Mouse (Mus musculus) liver, embryonic 16.5 days (tissue): ENCODE results near the gene Cmah. TPM values are rescaled to one million over a fixed set of nuclear protein-coding genes. Genes with fewer than 3 reads are reported as not detected.

ENCODE experiments used
- ATAC-seq: fragments of 200-750 bp; cut with Nextera tagmentation; 2 replicates; pipeline ENCODE4 v1.8.0; 2017; ENCODE audit warnings: low read depth, mild to moderate bottlenecking, moderate number of reproducible peaks, moderate library complexity
- H3K27ac ChIP-seq: fragments of 300-500 bp; sonication (generic); 2 replicates; pipeline ENCODE4 v1.5.1; 2014; ENCODE audit warnings: mild to moderate bottlenecking, low read length
- H3K27me3 ChIP-seq: fragments of 300-500 bp; sonication (generic); 2 replicates; pipeline ENCODE4 v1.6.1; 2014; ENCODE audit warnings: low read depth, low read length, mixed read lengths; ENCODE audit not compliant: control insufficient read depth, insufficient read depth
- H3K36me3 ChIP-seq: fragments of 300-500 bp; sonication (generic); 2 replicates; pipeline ENCODE4 v1.6.1; 2014; ENCODE audit warnings: mild to moderate bottlenecking; ENCODE audit not compliant: control insufficient read depth, insufficient read depth
- H3K4me1 ChIP-seq: fragments of 300-500 bp; sonication (generic); 2 replicates; pipeline ENCODE4 v1.6.1; 2014; ENCODE audit warnings: low read depth, low read length, mixed read lengths; ENCODE audit not compliant: control insufficient read depth
- H3K4me2 ChIP-seq: fragments of 300-500 bp; sonication (generic); 2 replicates; pipeline ENCODE4 v1.6.1; 2014; ENCODE audit warnings: low read depth, low read length, mixed read lengths
- H3K4me3 ChIP-seq: fragments of 300-500 bp; sonication (generic); 2 replicates; pipeline ENCODE4 v1.5.1; 2014; ENCODE audit warnings: low read depth, mild to moderate bottlenecking, low read length
- H3K9ac ChIP-seq: fragments of 300-500 bp; sonication (generic); 2 replicates; pipeline ENCODE4 v1.6.1; 2014; ENCODE audit warnings: low read depth, low read length
- H3K9me3 ChIP-seq: fragments of 300-500 bp; sonication (generic); replicated peaks from 2 replicates; pipeline ENCODE4 v1.6.1; 2016; ENCODE audit warnings: low read length; ENCODE audit not compliant: control insufficient read depth
- WGBS: fragments of 180-500 bp; shearing (Covaris S2); extraction: QIAGEN DNeasy Blood & Tissue Kit; methylation state at CpG from one replicate; pipeline ENCODE4 v1.1.7; 2014; ENCODE audit not compliant: insufficient replicate concordance; 5-methylcytosine and 5-hydroxymethylcytosine counted together
- polyA plus RNA-seq: library from polyadenylated mRNA; unstranded; fragments of >200 nt; fragmentation: Nextera tagmentation; extraction: Ambion mirVana; gene quantifications from 2 replicates; pipeline ENCODE4 v1.2.1, GENCODE M21; 2015

The Cmah gene
- polyA plus RNA-seq, 1 experiment from 2014 or later, result 1.6 TPM

DNA sequence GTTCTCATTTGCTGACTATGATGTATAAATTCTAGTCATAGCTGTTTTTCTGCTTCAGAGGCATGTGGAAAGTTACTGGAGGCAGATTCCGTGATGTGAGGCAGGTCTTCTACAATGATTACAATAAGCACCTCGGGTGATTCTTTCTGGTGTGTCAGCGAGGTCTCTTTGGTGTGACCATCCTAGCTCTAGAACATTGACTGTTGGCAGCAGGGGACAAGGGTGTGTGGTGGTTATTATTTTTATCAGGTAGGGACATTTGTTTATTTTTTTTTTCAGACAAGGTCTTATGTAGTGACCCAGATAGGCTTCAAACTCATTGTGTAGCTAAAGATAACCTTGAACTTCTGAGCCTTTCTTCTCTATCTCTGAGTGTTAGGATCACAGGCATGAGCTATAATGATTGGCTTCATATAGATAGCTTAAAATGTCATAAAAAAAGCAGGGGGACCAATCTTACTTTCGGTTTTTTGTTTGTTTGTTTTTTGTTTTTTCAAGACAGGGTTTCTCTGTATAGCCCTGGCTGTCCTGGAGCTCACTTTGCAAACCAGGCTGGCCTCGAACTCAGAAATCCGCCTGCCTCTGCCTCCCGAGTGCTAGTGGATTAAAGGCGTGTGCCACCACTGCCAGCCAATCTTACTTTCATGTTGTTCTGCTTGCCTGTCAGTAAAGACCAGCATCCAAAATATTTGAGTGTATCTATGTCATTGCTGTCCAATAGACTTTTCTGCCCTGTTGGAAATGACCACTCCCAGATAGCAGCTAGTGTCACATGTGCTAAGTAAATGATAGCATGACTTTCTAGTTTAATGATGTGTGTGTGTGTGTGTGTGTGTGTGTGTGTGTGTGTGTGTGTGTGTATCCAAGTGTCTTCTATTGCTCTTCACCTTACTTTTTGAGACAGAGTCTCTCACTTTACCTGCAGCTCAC, 15.9 kb upstream of the Cmah start:
- Histone ChIP-seq H3K9me3 (no peaks in the 10 kb centered on the region), H3K4me1 (peaks cover 12% of the 10 kb centered on the region), H3K4me3 (no peak overlapping the region), H3K27me3 (no peaks in the 10 kb centered on the region), H3K36me3 (no peaks in the 10 kb centered on the region), H3K4me2 (0 out of 2 replicates have a peak overlapping the region, but pooled peaks have one; percentile 17), H3K9ac (no peak overlapping the region), H3K27ac (peak overlapping the region; percentile 59)
- WGBS, result 50% methylated on average over 8 of the region's 8 CpGs
- peak; percentile 85 for ATAC-seq

DNA sequence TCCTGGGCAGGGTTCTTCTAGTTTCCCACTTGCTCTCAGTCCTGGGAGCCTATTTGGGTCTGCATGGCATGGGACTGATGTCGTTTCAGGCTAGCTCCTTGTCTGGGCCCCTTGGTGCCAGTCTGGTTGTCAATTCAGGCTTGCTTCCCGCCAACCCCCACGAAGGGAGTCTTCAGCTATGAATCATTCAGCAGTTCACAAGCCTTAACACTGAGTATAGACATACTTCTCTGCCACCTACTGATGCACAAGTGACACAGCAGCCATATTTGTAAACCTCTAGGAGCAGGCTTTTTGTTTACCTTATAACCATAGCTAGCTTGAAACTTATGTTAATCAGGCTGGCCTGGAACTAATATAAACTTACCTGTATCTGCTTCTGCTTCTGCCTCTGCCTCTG, 10.6 kb upstream of the Cmah start:
- WGBS, result 49% methylated on average over 3 of the region's 3 CpGs
- H3K9ac ChIP-seq, result no peak overlapping the region
- ATAC-seq, result no peak
- H3K27me3 ChIP-seq, result no peaks in the 10 kb centered on the region
- H3K9me3 ChIP-seq, result no peaks in the 10 kb centered on the region
- H3K36me3 ChIP-seq, result no peaks in the 10 kb centered on the region
- H3K4me3 ChIP-seq, result no peak overlapping the region
- H3K27ac ChIP-seq, result no peak overlapping the region
- no peaks in the 10 kb centered on the region; the same call in 1 of the 2 replicates for H3K4me1 ChIP-seq
- H3K4me2 ChIP-seq, result no peak overlapping the region

DNA sequence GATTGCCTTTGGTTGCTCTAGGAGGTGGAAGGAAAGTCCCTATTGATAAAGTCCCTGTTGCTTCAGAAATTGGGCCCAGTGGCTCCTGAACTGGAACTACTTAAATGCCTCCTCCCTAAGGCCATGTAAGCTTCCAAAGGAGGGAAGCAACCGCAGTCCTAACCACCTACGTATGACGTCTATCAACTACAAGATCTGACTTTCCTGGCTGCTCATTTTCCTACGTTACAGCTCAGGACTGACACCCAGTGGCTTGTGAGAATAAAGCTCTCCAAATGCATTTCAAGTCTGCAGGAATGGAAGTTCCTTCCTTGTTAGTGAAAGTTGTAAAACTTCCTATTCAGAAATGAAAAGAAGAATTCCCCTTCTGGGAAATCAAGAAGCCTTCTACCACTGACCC, 8.6 kb upstream of the Cmah start:
- ATAC-seq, result no peak
- 10% methylated on average over 4 of the region's 4 CpGs for WGBS
- H3K4me2 ChIP-seq, result no peak overlapping the region
- no peak overlapping the region for H3K4me3 ChIP-seq
- no peak overlapping the region for H3K27ac ChIP-seq
- H3K9me3 ChIP-seq, result no peaks in the 10 kb centered on the region
- no peaks in the 10 kb centered on the region for H3K36me3 ChIP-seq
- H3K9ac ChIP-seq, result no peak overlapping the region
- H3K27me3 ChIP-seq, result no peaks in the 10 kb centered on the region
- H3K4me1 ChIP-seq, result no peaks in the 10 kb centered on the region

DNA sequence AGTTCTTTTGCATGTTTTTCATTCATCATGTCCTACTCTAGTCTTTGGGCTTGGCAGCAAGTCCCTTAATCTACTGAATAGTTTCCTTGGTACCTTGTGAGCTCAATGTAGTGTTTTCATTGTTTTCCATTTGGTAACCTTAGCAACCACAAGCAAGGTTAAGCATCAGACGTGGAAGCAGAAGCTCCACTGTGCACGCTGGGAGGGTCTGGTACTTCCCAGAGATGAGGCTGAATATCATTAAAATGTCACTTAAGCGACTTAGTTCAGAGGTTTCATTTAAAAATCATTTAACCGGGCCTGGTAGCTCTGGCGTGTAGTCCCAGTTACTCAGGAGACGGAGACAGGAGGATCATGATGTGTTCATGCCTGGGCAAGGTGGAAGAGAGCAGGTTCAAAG, 5.9 kb upstream of the Cmah start:
- no peak for ATAC-seq
- H3K27me3 ChIP-seq, result no peaks in the 10 kb centered on the region
- no peak overlapping the region for H3K4me2 ChIP-seq
- WGBS, result 56% methylated on average over 6 of the region's 6 CpGs
- H3K4me1 ChIP-seq, result no peaks in the 10 kb centered on the region
- H3K27ac ChIP-seq, result no peak overlapping the region
- H3K9ac ChIP-seq, result no peak overlapping the region
- H3K36me3 ChIP-seq, result no peaks in the 10 kb centered on the region
- no peaks in the 10 kb centered on the region for H3K9me3 ChIP-seq
- H3K4me3 ChIP-seq, result no peak overlapping the region

DNA sequence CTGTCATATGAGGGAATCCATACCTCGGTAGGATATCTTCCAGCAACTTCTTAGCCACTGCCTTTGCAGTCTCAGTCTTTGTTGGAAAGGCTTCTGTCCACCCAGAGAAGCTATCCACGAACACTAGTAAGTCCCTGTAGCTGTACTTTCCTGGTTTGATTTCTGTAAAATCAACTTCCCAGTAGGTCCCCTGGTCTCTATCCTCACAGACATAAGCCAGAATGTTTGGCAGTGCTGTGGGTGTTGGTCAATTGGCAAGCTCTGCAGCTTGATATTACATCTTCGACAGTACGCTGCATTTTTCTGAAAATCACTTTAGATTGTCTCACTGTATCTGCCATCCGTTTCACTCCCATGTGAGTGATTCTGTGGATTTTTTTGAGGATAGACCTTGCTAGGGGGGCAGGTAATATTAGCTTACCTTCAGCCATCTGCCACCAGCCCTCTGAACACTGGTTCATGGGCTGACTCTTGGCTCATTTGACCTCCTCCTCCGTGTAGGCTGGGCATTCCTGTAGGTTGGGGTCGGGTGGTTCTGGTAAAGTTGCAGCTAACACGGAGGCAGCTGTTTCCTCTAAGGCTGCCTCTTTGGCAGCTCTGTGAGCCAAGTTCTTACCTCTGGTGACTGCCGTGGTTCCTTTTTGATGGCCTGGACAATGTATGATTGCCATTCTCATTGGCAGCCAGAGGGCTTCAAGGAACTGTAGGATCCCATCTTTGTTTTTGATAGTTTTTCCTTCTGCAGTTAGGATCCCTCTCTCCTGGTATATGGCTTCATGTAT, 1.0 kb downstream of the Cmah start:
- no peak overlapping the region for H3K4me2 ChIP-seq
- no peaks in the 10 kb centered on the region; the same call in 1 of the 2 replicates for H3K4me1 ChIP-seq
- no peaks in the 10 kb centered on the region for H3K36me3 ChIP-seq
- ATAC-seq, result no peak
- WGBS, result 58% methylated on average over 9 of the region's 9 CpGs
- no peak overlapping the region for H3K27ac ChIP-seq
- no peaks in the 10 kb centered on the region for H3K9me3 ChIP-seq
- no peaks in the 10 kb centered on the region for H3K27me3 ChIP-seq
- H3K4me3 ChIP-seq, result no peak overlapping the region
- no peak overlapping the region for H3K9ac ChIP-seq

DNA sequence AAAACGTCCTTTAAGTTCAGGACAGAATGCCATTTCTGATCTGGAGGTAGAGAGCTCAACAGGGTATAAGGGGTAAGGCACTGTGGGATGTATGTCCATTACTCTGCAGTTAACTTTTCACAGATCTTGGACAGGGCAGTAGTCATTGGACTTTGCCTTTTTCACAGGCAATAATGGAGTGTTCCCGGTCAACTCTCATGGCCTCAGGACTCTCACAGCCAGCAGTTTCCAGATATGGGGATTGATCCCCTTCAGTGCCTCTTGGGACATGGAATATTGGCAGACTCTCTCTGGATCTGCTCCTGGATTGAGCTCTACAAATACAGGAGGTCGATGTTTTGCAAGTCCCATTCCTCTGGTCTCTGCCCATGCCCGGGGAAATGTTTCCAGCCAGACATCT, 2.9 kb downstream of the Cmah start:
- WGBS, result 49% methylated on average over 4 of the region's 4 CpGs
- Histone ChIP-seq H3K9ac (no peak overlapping the region), H3K36me3 (no peaks in the 10 kb centered on the region), H3K4me1 (no peaks in the 10 kb centered on the region; the same call in 1 of the 2 replicates), H3K27ac (no peak overlapping the region), H3K27me3 (no peaks in the 10 kb centered on the region), H3K9me3 (no peaks in the 10 kb centered on the region), H3K4me3 (no peak overlapping the region), H3K4me2 (no peak overlapping the region)
- ATAC-seq, result peak; percentile 35; the same call in 1 of the 2 replicates

DNA sequence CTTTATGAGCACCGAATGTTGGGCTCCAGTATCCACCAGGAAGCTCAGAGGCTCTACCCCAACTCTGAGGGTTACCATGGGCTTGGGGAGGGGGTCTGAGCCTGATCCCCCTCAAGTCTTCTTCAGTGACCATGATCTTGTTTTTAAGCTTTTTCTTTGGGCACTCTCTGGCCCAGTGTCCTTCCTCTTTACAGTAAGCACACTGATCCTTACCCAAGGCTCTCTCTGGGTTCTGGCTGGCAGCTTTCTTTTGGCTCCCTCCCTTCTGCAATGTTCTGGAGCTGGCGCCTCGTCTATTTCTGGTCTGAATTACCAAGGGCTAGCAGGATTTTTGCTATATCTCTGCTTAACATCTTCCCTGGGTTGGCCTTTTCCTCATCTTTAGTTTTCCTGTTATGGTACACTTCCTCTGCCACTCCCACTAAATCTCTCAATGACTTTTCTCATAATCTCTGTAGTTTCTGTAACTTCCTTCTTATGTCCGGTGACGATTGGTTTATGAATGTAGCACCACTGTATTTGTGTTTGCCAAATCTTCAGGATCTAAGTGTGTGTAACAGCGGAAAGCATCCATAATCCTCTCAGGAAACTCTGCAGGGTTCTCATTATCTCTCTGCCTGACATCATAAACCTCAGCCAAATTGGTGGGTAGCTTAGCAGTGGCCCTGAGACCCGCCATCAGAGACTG, 3.8 kb downstream of the Cmah start:
- no peaks in the 10 kb centered on the region for H3K9me3 ChIP-seq

DNA sequence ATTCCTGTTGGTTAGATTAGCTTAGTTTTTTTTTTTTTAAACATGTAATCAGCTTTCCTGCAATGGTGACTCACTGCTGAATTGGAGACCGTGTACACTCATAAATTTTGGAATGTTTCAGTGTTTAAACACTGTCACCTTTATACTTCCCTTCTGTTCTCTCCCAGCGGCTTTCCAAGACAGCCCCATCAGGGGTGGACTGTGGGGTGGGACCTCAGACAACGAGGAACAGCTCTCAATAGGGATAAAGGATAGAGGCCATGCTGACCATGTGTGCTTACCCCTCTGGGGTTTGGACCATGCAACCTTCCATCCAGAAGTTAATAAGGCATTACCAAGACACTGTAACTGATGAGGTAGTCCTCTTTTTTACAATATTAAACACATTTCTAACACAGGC, 5.3 kb downstream of the Cmah start:
- Histone ChIP-seq H3K4me1 (no peaks in the 10 kb centered on the region; the same call in 1 of the 2 replicates), H3K27ac (no peak overlapping the region), H3K4me2 (no peak overlapping the region), H3K27me3 (no peaks in the 10 kb centered on the region), H3K9ac (no peak overlapping the region), H3K4me3 (no peak overlapping the region), H3K9me3 (no peaks in the 10 kb centered on the region), H3K36me3 (no peaks in the 10 kb centered on the region)
- WGBS, result 31% methylated on average over 3 of the region's 3 CpGs
- no peak for ATAC-seq

More for the DNA sequence above, 3.8 kb downstream of the Cmah start:
- Histone ChIP-seq H3K4me2 (no peak overlapping the region), H3K27ac (no peak overlapping the region), H3K9ac (no peak overlapping the region), H3K4me1 (no peaks in the 10 kb centered on the region; the same call in 1 of the 2 replicates), H3K4me3 (no peak overlapping the region), H3K27me3 (no peaks in the 10 kb centered on the region), H3K36me3 (no peaks in the 10 kb centered on the region)
- WGBS, result 35% methylated on average over 7 of the region's 7 CpGs
- no peak for ATAC-seq
